ENCODE assay signal across 17 mouse cellular contexts in the genomic region with DNA sequence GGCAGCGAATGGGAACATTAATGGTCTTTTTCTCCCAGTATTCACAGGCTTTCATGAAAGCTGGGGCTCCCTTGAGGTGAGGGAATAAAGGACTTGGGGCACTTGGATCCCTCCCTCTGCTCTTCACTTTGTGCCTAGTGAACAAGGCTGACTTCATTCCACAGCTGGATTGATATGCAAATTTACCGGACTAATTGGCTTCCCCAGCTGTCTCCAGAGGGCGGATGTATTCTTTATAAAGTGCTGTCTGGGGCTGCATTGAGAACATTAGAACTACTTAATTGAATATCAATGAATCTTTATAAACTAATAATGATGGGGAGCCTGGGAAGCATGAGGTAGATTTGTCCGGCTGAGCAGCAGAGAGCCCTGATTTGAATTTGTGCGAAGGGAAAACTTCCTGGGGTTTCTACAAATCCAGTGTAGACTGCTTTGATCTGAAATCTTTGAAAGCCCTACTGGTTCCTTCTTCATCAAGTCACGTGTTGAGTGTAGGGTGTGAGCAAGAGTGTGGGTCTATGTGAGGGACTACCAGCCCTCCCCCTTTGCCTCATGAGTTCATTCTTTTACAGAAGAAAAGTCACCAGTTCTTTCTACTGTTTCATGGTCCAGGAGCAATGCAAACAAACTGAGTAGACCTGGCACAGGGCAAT. TPM values are rescaled to one million over a fixed set of nuclear protein-coding genes. Genes with fewer than 3 reads are reported as not detected.
DNase-seq lines count a peak whose midpoint lies in the region; ATAC-seq and TF ChIP-seq lines count a peak whose summit lies in the region.
"Had no signal": no experiment of that assay in that cellular context is flagged by ENCODE, and none has a peak within 500 bp of the region (broad histone marks: within the 10 kb centered on the region; RNA-seq: fewer than 3 reads in every experiment).

No protein-coding gene starts in this region.

- H3K9ac ChIP-seq in forebrain, postnatal 0 days = no peak overlapping the region
- no peak overlapping the region for H3K9ac ChIP-seq in midbrain, embryonic 14.5 days (replicated peaks; ENCODE audit: low read length)
- H3K9ac ChIP-seq in heart, embryonic 12.5 days = no peak overlapping the region
- H3K9ac ChIP-seq: limb, embryonic 12.5 days had no signal

- no peaks in the 10 kb centered on the region for H3K27me3 ChIP-seq in forebrain, postnatal 0 days (ENCODE audit: insufficient read depth, low read length)
- no peaks in the 10 kb centered on the region for H3K27me3 ChIP-seq in midbrain, embryonic 14.5 days (ENCODE audit: control insufficient read depth, insufficient read depth, low read length)
- H3K27me3 ChIP-seq in heart, embryonic 12.5 days (replicated peaks) = no peaks in the 10 kb centered on the region
- H3K27me3 ChIP-seq: limb, embryonic 12.5 days had no signal

- H3K9me3 ChIP-seq in forebrain, postnatal 0 days (ENCODE audit: low read length) = no peaks in the 10 kb centered on the region
- no peaks in the 10 kb centered on the region for H3K9me3 ChIP-seq in midbrain, embryonic 14.5 days (ENCODE audit: control insufficient read depth, low read length)
- no peaks in the 10 kb centered on the region for H3K9me3 ChIP-seq in heart, embryonic 12.5 days (replicated peaks)
- H3K9me3 ChIP-seq: limb, embryonic 12.5 days had no signal

- no peak overlapping the region for H3K27ac ChIP-seq in forebrain, postnatal 0 days (ENCODE audit: low read depth, low read length)
- no peak overlapping the region for H3K27ac ChIP-seq in midbrain, embryonic 14.5 days (replicated peaks; ENCODE audit: low read depth, low read length)
- no peak overlapping the region for H3K27ac ChIP-seq in heart, embryonic 12.5 days (ENCODE audit: poor library complexity, severe bottlenecking)
- H3K27ac ChIP-seq: heart, adult 2 months; limb, embryonic 12.5 days had no signal

- TF ChIP-seq CTCF in forebrain, postnatal 0 days (IDR thresholded peaks at IDR 0.05; ENCODE audit: low read depth) = no peak

- intact Hi-C loops in heart, postnatal 10 days (cut with DNase I) = no loop called here

- H3K4me2 ChIP-seq in forebrain, postnatal 0 days (ENCODE audit: low read depth) = no peak overlapping the region
- no peak overlapping the region for H3K4me2 ChIP-seq in midbrain, embryonic 14.5 days (ENCODE audit: low read length)
- H3K4me2 ChIP-seq in heart, embryonic 12.5 days = no peak overlapping the region
- H3K4me2 ChIP-seq: limb, embryonic 12.5 days had no signal

- H3K36me3 ChIP-seq in forebrain, postnatal 0 days (ENCODE audit: insufficient read depth) = no peaks in the 10 kb centered on the region
- no peaks in the 10 kb centered on the region for H3K36me3 ChIP-seq in midbrain, embryonic 14.5 days (ENCODE audit: control insufficient read depth, insufficient read depth, low read length)
- no peaks in the 10 kb centered on the region for H3K36me3 ChIP-seq in heart, embryonic 12.5 days
- H3K36me3 ChIP-seq: limb, embryonic 12.5 days had no signal

- peak; percentile 63 for ATAC-seq in forebrain, postnatal 0 days
- ATAC-seq in midbrain, embryonic 14.5 days (ENCODE audit: low FRiP score, low TSS enrichment) = peak; percentile 70; the same call in 1 of the 2 replicates
- no peak for ATAC-seq in heart, embryonic 12.5 days (ENCODE audit: insufficient number of reproducible peaks, low FRiP score)

- H3K4me3 ChIP-seq in forebrain, postnatal 0 days (ENCODE audit: low read depth, low read length) = no peak overlapping the region
- H3K4me3 ChIP-seq in midbrain, embryonic 14.5 days (replicated peaks; ENCODE audit: low read depth, low read length) = no peak overlapping the region
- no peak overlapping the region for H3K4me3 ChIP-seq in heart, embryonic 12.5 days
- H3K4me3 ChIP-seq: heart, adult 2 months; limb, embryonic 12.5 days had no signal

- 25% methylated on average over 6 of the region's 6 CpGs for WGBS in forebrain, postnatal 0 days
- 21% methylated on average over 6 of the region's 6 CpGs for WGBS in midbrain, embryonic 14.5 days
- 29% methylated on average over 6 of the region's 6 CpGs for WGBS in heart, embryonic 12.5 days

- peak; percentile 57 for DNase-seq in R1 (ENCODE audit: low read depth, low spot score)
- peak; percentile 32 for DNase-seq in embryo, embryonic 10.5 days (ENCODE audit: low spot score)
- DNase-seq in forebrain, postnatal 0 days = peak; percentile 0
- peak; percentile 54 for DNase-seq in midbrain, embryonic 14.5 days
- no peak for DNase-seq in frontal cortex, adult 2 months (ENCODE audit: extremely low spot score in 1 of 2, low spot score in 1 of 2)
- DNase-seq in heart, postnatal 10 days = no peak
- no peak for DNase-seq in gastrocnemius, postnatal 10 days
- DNase-seq: cerebellum, postnatal 25 days; heart, adult 2 months; heart, postnatal 36 days; kidney, adult 11 months; kidney, postnatal 36 days; lung, postnatal 36 days; thymus, adult 2 months had no signal

- H3K4me1 ChIP-seq in forebrain, postnatal 0 days (ENCODE audit: insufficient read depth) = no peaks in the 10 kb centered on the region
- no peaks in the 10 kb centered on the region for H3K4me1 ChIP-seq in midbrain, embryonic 14.5 days (ENCODE audit: control insufficient read depth, insufficient read depth, low read length)
- no peaks in the 10 kb centered on the region for H3K4me1 ChIP-seq in heart, embryonic 12.5 days (replicated peaks)
- H3K4me1 ChIP-seq: limb, embryonic 12.5 days had no signal

RNA-seq across cellular contexts. Expression of a gene that starts 37.5 kb away (rescaled TPM):
- total RNA-seq in forebrain, postnatal 0 days (2014; rRNA removed) = 2.8 TPM in 2 replicates
- 1.1 and 2.4 TPM in 2 replicates for polyA plus RNA-seq in forebrain, postnatal 0 days (2015; fragmentation: Nextera tagmentation; extraction: Ambion mirVana)
- 3.3 and 4.9 TPM in 2 replicates for polyA plus RNA-seq in midbrain, embryonic 14.5 days (2014; fragmentation: Nextera tagmentation; extraction: Ambion mirVana)
- 1.3 and 1.5 TPM in 2 replicates for polyA plus RNA-seq in heart, embryonic 12.5 days (2016; fragmentation: Nextera tagmentation; extraction: Ambion mirVana)
- 0.88 and 1.9 TPM in 2 replicates for polyA plus RNA-seq in frontal cortex, adult 2 months (2012; rRNA removed)
- total RNA-seq in heart, postnatal 10 days (2021) = not detected
- total RNA-seq in gastrocnemius, postnatal 10 days (2021) = 1 to 10 TPM; 3.2 to 4.2 TPM
- total RNA-seq: gastrocnemius, adult 18-20 months; heart, adult 2 months; heart, postnatal 36 days had no signal
- polyA plus RNA-seq: heart, adult 2 months had no signal

Comparison
In these comparisons a context has a peak if more than half of its experiments do, and no peak if none do; other contexts are left out.
1. DNase-seq: peak in R1 (single experiment), embryo, embryonic 10.5 days (single experiment), forebrain, postnatal 0 days (single experiment) and midbrain, embryonic 14.5 days (single experiment); none in frontal cortex, adult 2 months (0 of 2), heart, postnatal 10 days (0 of 2) and gastrocnemius, postnatal 10 days (single experiment).